Mouse (Mus musculus): ENCODE data around the gene Ssr1.

DNA sequence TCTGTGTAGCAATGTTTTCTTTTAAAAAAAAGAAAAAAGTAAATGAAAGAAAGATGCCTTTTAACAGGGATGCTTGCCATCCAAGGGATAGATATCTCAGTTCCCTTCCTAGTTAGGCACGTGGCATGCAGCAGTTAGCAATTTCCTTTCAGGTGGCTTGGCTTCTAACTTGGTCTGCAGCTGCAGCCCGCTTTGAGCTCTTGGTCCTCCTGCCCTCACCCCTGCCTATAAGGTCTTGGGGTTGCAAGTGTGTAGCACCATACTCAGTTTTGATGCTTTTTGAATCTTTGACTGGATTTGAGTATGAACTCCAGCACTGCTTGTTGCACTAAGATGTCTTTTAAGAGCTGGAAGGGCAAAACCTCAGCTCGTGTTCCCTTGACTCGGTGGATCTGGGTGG lies 70.9 kb downstream of the Ssr1 start:
- TF ChIP-seq POLR2A (IDR thresholded peaks at IDR 0.05; ENCODE audit: insufficient read depth, low read depth, low read length): no peak
- no peak for TF ChIP-seq CTCF (IDR thresholded peaks at IDR 0.05)

Measured in heart, adult 2 months (tissue).